Mouse (Mus musculus) stomach, embryonic 14.5 days (tissue): ENCODE measurements around the gene Fabp7. TPM values are rescaled to one million over a fixed set of nuclear protein-coding genes. Genes with fewer than 3 reads are reported as not detected.

Source experiments
- ATAC-seq: fragments of 200-750 bp; cut with Nextera tagmentation; 2 replicates; pipeline ENCODE4 v1.8.0; 2017; ENCODE audit warnings: low read depth, moderate TSS enrichment; ENCODE audit not compliant: insufficient number of reproducible peaks, insufficient read depth, low FRiP score
- H3K27ac ChIP-seq: fragments of 300-500 bp; sonication (generic); 2 replicates; pipeline ENCODE4 v1.5.1; 2014; ENCODE audit warnings: mild to moderate bottlenecking, low read length, moderate library complexity, mixed read lengths
- H3K27me3 ChIP-seq: fragments of 300-500 bp; sonication (generic); 2 replicates; pipeline ENCODE4 v1.6.1; 2014; ENCODE audit warnings: low read length, control low read depth, mixed read lengths; ENCODE audit not compliant: control insufficient read depth, insufficient read depth
- H3K36me3 ChIP-seq: fragments of 300-500 bp; sonication (generic); 2 replicates; pipeline ENCODE4 v1.6.1; 2014; ENCODE audit warnings: mild to moderate bottlenecking, control low read depth, low read length, moderate library complexity, mixed read lengths; ENCODE audit not compliant: control insufficient read depth, insufficient read depth
- H3K4me1 ChIP-seq: fragments of 300-500 bp; sonication (generic); 2 replicates; pipeline ENCODE4 v1.6.1; 2014; ENCODE audit warnings: low read length, control low read depth, mixed read lengths; ENCODE audit not compliant: control insufficient read depth, insufficient read depth
- H3K4me2 ChIP-seq: fragments of 300-500 bp; sonication (generic); replicated peaks from 2 replicates; pipeline ENCODE4 v1.6.1; 2014; ENCODE audit warnings: low read depth, low read length, control low read depth
- H3K4me3 ChIP-seq: fragments of 300-500 bp; sonication (generic); 2 replicates; pipeline ENCODE4 v1.5.1; 2014; ENCODE audit warnings: low read depth, low read length, control low read depth
- H3K9ac ChIP-seq: fragments of 300-500 bp; sonication (generic); replicated peaks from 2 replicates; pipeline ENCODE4 v1.6.1; 2014; ENCODE audit warnings: low read depth, mild to moderate bottlenecking, control low read depth, low read length, moderate library complexity, mixed read lengths
- H3K9me3 ChIP-seq: fragments of 300-500 bp; sonication (generic); 2 replicates; pipeline ENCODE4 v1.6.1; 2016; ENCODE audit warnings: low read depth, low read length, control low read depth; ENCODE audit not compliant: control insufficient read depth
- WGBS: fragments of 180-500 bp; shearing (Covaris S2); extraction: QIAGEN DNeasy Blood & Tissue Kit; methylation state at CpG from one replicate; pipeline ENCODE4 v1.1.7; 2014; 5-methylcytosine and 5-hydroxymethylcytosine counted together
- polyA plus RNA-seq: library from polyadenylated mRNA; unstranded; fragments of >200 nt; fragmentation: Nextera tagmentation; extraction: Ambion mirVana; gene quantifications from 2 replicates; pipeline ENCODE4 v1.2.1, GENCODE M21; 2014

Fabp7 gene
- polyA plus RNA-seq, 1 experiment from 2014 or later, result 77.7 TPM

DNA sequence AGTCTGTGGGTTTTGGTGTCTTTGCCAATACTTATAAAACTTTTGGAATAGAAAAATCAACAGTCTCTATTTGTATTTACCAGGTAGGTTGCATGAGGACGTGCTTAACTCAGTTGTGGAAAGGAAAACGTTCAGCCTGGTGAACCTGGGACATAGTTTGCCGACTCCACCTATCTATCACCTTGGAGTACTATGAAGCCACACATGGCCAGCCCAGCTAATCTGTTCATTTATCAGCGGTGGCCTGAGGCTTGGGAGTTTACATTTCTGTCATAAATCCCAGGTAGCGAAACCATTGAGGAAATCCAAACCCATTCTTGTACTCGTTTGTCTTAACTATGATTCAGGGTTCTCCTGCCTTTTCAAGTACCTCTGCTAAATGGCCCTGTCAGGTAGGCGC lies 9.3 kb downstream of the Fabp7 start, which contains the start of gene Smpdl3a:
Gene Smpdl3a (plus strand): TSS at position 318 of the 400 bp plus-strand sequence.
- H3K4me3 ChIP-seq, result peak within 1 kb of the TSS; percentile 55
- no peaks in the 10 kb centered on the region for H3K27me3 ChIP-seq
- 50% methylated on average over 7 of the region's 7 CpGs for WGBS
- no peaks in the 10 kb centered on the region for H3K36me3 ChIP-seq
- ATAC-seq, result no peak
- peak within 1 kb of the TSS; percentile 48 for H3K9ac ChIP-seq
- H3K9me3 ChIP-seq, result no peaks in the 10 kb centered on the region
- H3K27ac ChIP-seq, result peak within 1 kb of the TSS; percentile 55
- peaks cover 16% of the 10 kb centered on the region; the same call in 1 of the 2 replicates for H3K4me1 ChIP-seq
- H3K4me2 ChIP-seq, result peak within 1 kb of the TSS; percentile 92

DNA sequence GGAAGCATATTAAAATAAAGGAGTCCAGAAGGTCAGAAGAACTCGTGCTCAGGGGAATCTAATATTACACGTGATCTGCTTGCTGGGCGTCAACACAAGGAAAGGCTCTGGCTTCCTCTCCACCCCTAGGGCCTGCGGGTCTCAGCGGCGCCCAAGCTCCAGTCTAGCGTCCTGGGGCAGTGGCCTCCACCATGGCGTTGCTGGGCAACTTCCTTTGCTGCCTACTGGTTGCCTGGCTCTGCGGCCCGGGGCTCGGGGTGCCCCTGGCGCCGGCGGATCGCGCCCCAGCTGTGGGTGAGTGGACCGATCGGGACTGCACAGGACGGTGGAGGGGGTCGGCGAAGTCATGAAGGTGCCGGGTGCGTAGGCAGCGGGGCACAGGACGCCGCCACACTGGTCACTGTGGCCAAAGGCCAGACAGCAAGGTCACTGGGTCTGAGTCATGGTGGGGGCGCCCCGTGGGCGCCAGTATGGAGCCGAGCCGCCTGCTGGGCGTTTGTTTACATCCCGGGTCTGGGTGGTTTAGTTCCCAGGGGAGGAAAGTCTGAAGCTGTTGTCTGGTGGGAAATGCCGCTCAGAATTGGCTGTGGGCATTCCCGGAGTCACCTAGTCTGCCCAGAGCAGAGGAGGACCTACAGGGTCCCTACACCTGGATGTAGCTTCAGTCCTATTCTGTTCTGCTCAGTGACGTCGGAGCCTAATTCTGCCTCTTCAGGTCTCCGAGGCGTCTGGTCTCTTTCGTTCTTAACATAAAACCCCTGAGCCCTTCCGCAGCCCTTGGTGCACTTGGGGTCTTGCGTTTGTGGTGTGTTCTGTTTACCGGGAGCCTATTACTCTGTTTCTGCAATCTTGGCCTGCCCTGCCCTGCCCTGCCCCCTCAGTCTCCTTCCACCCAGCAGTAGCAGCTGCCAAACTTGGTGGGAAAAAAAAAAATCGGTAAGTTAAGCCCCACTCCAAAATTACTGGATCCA lies 10.1 kb downstream of the Fabp7 start:
- WGBS, result under 1% methylated on average over 44 of the region's 44 CpGs
- Histone ChIP-seq H3K9me3 (no peaks in the 10 kb centered on the region), H3K27me3 (no peaks in the 10 kb centered on the region), H3K4me3 (peak overlapping the region; percentile 55), H3K4me1 (peaks cover 16% of the 10 kb centered on the region; the same call in 1 of the 2 replicates), H3K27ac (peak overlapping the region; percentile 55), H3K4me2 (peak overlapping the region; percentile 92), H3K9ac (peak overlapping the region; percentile 48), H3K36me3 (no peaks in the 10 kb centered on the region)
- peak; percentile 82 for ATAC-seq

DNA sequence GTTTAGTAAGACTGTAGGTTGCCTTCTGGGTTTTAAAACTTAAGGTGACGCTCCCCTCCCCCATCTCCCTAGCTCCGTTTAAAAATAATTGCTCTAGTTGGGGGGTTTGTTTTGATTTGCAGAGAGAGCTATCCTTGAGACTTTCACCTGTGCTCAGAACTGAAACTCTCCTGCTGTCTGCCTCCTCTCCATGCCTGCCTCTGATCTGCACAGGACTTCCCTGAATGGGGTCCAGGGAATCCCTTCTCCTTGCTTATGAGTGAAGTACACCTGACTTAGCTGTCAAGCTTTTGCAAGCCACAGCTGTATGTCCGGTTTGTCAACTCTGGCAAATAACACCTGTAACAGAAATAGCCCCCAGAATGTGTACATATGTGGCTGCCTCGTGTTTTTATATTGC lies 10.9 kb downstream of the Fabp7 start:
- Histone ChIP-seq H3K27ac (no peak overlapping the region), H3K9ac (no peak overlapping the region), H3K4me1 (peaks cover 16% of the 10 kb centered on the region; the same call in 1 of the 2 replicates), H3K36me3 (no peaks in the 10 kb centered on the region), H3K27me3 (no peaks in the 10 kb centered on the region), H3K9me3 (no peaks in the 10 kb centered on the region), H3K4me3 (peak overlapping the region; percentile 55), H3K4me2 (peak overlapping the region; percentile 92)
- WGBS, result 28% methylated on average over 4 of the region's 4 CpGs
- ATAC-seq, result no peak

DNA sequence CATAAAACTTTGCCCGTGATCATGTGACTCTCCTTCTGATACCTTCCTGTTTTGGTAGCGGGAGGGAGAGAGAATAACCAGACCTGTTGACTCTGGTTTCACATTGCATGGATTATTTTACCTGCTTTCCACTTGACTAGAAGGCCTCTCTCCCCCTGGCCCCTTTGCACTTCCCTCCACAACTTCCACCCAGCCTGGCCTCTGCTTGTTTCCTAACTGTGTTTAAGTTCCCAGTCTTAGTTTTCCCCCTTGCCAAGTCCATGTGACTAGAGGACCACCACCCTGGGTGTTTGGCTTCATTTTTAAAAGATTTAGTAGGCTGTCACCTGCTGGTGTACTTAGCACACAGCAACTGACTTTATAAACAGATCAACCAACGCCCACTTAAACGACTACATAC lies 11.4 kb downstream of the Fabp7 start:
- peak; percentile 34; the same call in 1 of the 2 replicates for ATAC-seq
- no peak overlapping the region for H3K4me3 ChIP-seq
- H3K9ac ChIP-seq, result no peak overlapping the region
- H3K9me3 ChIP-seq, result no peaks in the 10 kb centered on the region
- no peak overlapping the region for H3K27ac ChIP-seq
- 43% methylated on average over 4 of the region's 4 CpGs for WGBS
- H3K27me3 ChIP-seq, result no peaks in the 10 kb centered on the region
- H3K4me2 ChIP-seq, result peak overlapping the region; percentile 92
- H3K36me3 ChIP-seq, result no peaks in the 10 kb centered on the region
- H3K4me1 ChIP-seq, result peaks cover 16% of the 10 kb centered on the region; the same call in 1 of the 2 replicates

DNA sequence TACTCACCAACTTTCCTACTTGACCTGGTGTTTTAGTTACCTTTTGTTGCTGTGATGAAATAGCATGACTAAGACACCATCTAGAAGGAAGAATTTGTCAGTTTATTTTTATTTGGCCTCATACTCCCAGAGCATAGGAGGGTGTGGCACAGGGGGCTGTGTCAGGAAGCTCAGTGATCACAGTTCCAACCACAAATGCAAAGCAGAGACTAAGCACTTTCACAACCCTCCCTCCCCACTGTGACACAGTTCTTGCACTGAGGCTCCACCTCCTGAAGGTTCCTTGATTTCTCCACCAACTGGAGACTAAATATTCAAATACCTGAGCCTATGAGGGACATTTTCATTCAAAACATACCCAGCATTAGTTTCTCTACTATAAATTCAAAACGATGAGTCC lies 14.8 kb downstream of the Fabp7 start:
- Histone ChIP-seq H3K4me2 (no peak overlapping the region), H3K4me3 (no peak overlapping the region), H3K27me3 (no peaks in the 10 kb centered on the region), H3K27ac (no peak overlapping the region), H3K36me3 (no peaks in the 10 kb centered on the region), H3K4me1 (peaks cover 11% of the 10 kb centered on the region; the same call in 1 of the 2 replicates), H3K9me3 (no peaks in the 10 kb centered on the region), H3K9ac (no peak overlapping the region)
- ATAC-seq, result no peak
- 86% methylated on average over 1 of the region's 1 CpGs for WGBS

DNA sequence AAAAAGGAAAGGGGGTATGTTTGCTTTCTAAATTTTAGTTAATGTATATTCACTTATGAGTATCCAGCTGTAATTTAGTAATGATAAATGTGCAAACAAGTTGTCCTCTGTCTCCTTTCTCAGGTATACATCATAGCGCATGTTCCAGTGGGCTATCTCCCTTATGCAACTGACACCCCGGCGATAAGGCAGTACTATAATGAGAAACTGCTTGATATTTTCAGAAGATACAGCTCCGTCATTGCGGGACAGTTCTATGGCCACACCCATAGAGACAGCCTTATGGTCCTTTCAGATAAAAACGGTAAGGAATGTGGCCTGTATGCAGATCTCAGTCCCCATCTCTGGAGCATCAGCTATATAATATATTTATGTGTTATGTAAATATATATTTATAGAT lies 23.1 kb downstream of the Fabp7 start:
- Histone ChIP-seq H3K27me3 (no peaks in the 10 kb centered on the region), H3K27ac (no peak overlapping the region), H3K4me1 (no peaks in the 10 kb centered on the region), H3K4me3 (no peak overlapping the region), H3K4me2 (no peak overlapping the region), H3K9ac (no peak overlapping the region), H3K36me3 (no peaks in the 10 kb centered on the region), H3K9me3 (no peaks in the 10 kb centered on the region)
- WGBS, result 84% methylated on average over 6 of the region's 6 CpGs
- no peak; the same call in 1 of the 2 replicates for ATAC-seq

DNA sequence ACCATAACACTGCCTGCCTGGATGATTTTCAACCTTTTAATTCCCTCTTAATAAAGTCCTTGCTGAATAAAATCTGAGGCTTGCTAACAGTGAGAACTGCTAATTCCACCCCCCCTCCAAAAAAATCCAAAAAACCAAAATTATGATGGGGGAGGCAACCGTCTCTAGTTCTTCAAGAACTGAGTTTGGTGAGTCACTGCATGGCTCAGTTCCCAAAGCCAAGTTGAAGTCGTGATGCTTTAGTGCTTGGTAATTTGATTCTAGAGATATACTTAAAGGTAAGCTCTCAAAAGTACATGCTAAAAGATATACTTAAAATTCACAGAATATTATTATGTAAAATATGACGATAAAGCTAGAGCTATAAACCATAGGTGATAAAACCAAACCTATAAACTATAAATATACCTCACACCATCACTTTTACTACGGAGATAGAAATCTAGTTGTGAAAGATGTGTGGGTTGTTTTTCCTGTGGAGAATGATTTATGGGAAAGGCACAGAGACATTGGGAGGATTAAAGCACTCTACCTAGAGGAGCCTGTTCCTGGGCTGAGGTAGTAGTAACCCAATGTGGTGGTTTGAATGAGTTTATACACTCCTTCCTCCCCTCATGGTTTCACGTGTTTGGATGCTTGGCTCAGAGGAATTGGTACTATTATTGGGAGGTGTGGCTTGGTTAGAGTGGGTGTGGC lies 27.6 kb downstream of the Fabp7 start:
- no peak for ATAC-seq
- H3K27me3 ChIP-seq, result no peaks in the 10 kb centered on the region
- no peaks in the 10 kb centered on the region for H3K4me1 ChIP-seq
- H3K9ac ChIP-seq, result no peak overlapping the region
- no peak overlapping the region for H3K4me2 ChIP-seq
- H3K9me3 ChIP-seq, result no peaks in the 10 kb centered on the region
- 83% methylated on average over 5 of the region's 5 CpGs for WGBS
- no peak overlapping the region for H3K27ac ChIP-seq
- no peak overlapping the region for H3K4me3 ChIP-seq
- no peaks in the 10 kb centered on the region for H3K36me3 ChIP-seq

DNA sequence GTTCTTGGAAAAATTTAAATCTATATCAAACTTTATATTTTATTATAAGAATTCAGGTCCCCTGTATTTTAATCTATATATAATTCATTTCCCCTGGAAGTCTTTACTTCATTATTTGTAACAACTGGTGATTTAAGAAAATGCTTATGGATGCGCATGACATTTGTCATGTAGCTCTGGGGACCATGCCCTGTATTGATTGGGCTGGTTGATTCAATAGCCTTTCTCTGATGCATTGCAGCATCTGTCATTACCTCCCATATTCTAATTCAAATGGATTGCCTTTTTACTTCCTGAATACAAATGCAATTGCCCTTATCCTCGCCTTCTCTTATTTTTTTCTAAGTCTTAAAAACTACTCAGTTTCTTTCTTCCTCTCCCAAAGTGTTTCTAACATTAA lies 29.6 kb downstream of the Fabp7 start:
- Histone ChIP-seq H3K9me3 (no peaks in the 10 kb centered on the region), H3K4me1 (no peaks in the 10 kb centered on the region), H3K4me3 (no peak overlapping the region), H3K27me3 (no peaks in the 10 kb centered on the region), H3K4me2 (no peak overlapping the region), H3K36me3 (no peaks in the 10 kb centered on the region), H3K27ac (no peak overlapping the region), H3K9ac (no peak overlapping the region)
- no peak for ATAC-seq
- 89% methylated on average over 2 of the region's 2 CpGs for WGBS
